Mouse (Mus musculus) MEL (cell line): ENCODE measurements around the gene Ubash3b.

Experiments used
- CTCF ChIP-seq, 3 experiments: IDR thresholded peaks in 2 of 3; conservative IDR thresholded peaks in 1 of 3; 2 replicates each; pipeline ENCODE4 v1.5.1; 2011 to 2012; ENCODE audit warnings: low read length in 3 of 3, low read depth in 2 of 3, mild to moderate bottlenecking in 2 of 3, improper control_type of control experiment in 1 of 3, inconsistent platforms in 1 of 3, mixed read lengths in 1 of 3, moderate library complexity in 1 of 3; ENCODE audit not compliant: control insufficient read depth in 1 of 3, insufficient read depth in 1 of 3, poor library complexity in 1 of 3, severe bottlenecking in 1 of 3
- JUND ChIP-seq: IDR thresholded peaks from 2 replicates; pipeline ENCODE4 v1.6.1; 2011; ENCODE audit warnings: low read depth, mild to moderate bottlenecking, improper control_type of control experiment, low read length
- MAFK ChIP-seq: IDR thresholded peaks from 2 replicates; pipeline ENCODE4 v1.6.1; 2011; ENCODE audit warnings: low read depth, mild to moderate bottlenecking, low read length, improper control_type of control experiment, borderline replicate concordance
- MYB ChIP-seq: IDR thresholded peaks from 2 replicates; pipeline ENCODE4 v1.6.1; 2011; ENCODE audit warnings: mild to moderate bottlenecking, low read depth, low read length, improper control_type of control experiment
- NELFE ChIP-seq: IDR thresholded peaks from 2 replicates; pipeline ENCODE4 v1.6.1; 2011; ENCODE audit warnings: low read depth, low read length, improper control_type of control experiment
- TCF12 ChIP-seq: IDR thresholded peaks from 2 replicates; pipeline ENCODE4 v1.6.1; 2014; ENCODE audit warnings: low read depth, mild to moderate bottlenecking, inconsistent platforms, low read length, improper control_type of control experiment, moderate library complexity
- ZKSCAN1 ChIP-seq: IDR thresholded peaks from 2 replicates; pipeline ENCODE4 v1.6.1; 2012; ENCODE audit warnings: low read depth, mild to moderate bottlenecking, inconsistent platforms, low read length, improper control_type of control experiment, moderate library complexity

DNA sequence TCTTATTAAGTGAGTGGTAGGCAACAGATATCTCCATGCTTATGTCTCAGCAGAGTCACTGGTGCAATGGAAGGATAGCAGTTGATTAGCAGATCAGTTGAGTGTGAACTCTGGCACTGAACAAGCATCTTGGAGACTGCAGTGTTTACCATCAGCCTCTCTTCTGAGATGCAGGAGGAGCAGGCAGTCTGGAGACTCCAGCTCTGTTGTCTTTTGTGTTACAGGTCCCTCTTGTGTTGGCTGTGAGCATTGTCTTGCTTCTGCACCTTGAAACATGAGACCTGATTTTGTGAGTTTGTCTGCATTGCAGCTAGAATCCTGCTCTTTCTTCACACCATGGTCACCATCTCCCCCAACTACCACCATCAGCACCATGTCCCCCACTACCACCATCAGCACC, 21.1 kb upstream of the Ubash3b start:
- TF ChIP-seq TCF12 = no peak
- peak; percentile 50 to 79 (median 65) for TF ChIP-seq CTCF (IDR thresholded peaks at IDR 0.05 in 2 of 3, conservative IDR thresholded peaks at IDR 0.05 in 1 of 3; ENCODE audit: control insufficient read depth in 1 of 3, insufficient read depth in 1 of 3, low read depth in 2 of 3, low read length in 3 of 3, poor library complexity in 1 of 3, severe bottlenecking in 1 of 3)
- TF ChIP-seq ZKSCAN1 = no peak
- no peak for TF ChIP-seq MAFK
- no peak for TF ChIP-seq JUND
- no peak for TF ChIP-seq NELFE
- TF ChIP-seq MYB = no peak
